Mouse (Mus musculus): ENCODE measurements at regions not wholly inside any gene's neighbourhood (a gene's known extent, or its start where the extent isn't known, plus 50 kb on each side); places are given as distances from the start of the nearest gene placed in this dataset.

DNA sequence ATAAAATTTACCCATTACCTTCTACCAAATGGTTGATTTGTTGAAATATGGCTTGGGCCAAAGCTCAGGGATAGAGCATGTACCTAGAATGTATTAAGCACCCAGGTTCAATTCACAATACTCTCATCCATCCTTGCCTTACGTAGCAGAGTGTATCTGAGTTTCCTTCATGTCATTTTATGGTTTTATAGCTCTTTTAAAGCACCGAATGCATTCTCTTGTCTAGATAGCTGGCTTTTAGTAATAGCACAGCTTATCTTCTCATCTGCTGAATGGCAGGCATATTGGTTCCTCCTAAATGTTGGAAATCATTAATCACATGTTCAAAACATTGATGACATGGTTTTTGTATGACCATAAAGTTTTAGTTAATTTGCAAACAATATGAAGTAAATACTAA, 212.8 kb downstream of the Gm7489 start:
- no peak for TF ChIP-seq POLR2A (IDR thresholded peaks at IDR 0.05; ENCODE audit: insufficient read depth, low read depth, low read length)
- no peak for TF ChIP-seq CTCF (IDR thresholded peaks at IDR 0.05; ENCODE audit: insufficient read depth, low read depth, low read length)

Measured in olfactory bulb, adult 2 months (tissue).